Mouse (Mus musculus) layer of hippocampus, adult 9-11 months (tissue): ENCODE data around the gene Mcm7.
"Not testable (repeated sequence)": the region's sequence is repeated elsewhere in the genome, so short reads cannot be mapped to it uniquely, and the experiment has no call there.

Source experiments
- DNase-seq: peaks from one replicate; pipeline ENCODE4 v3.0.0; 2022

The Mcm7 gene

GRCm38 (mm10) chr5:138171695-138172491 lies at the start of gene Mcm7, which contains the start of gene Ap4m1:
TSS of gene Mcm7 (minus strand) at chr5:138172422.
TSS of gene Ap4m1 (plus strand) at chr5:138172002.
- DNase-seq = peak; percentile 98

GRCm38 (mm10) chr5:138219864-138220263 lies 47.6 kb upstream of the Mcm7 start:
- DNase-seq = no peak

- not testable (repeated sequence) for DNase-seq
These were observed 44.4 kb upstream of the Mcm7 start for GRCm38 (mm10) chr5:138216632-138217031.

- no peak for DNase-seq
These were observed 35.7 kb upstream of the Mcm7 start for GRCm38 (mm10) chr5:138207873-138208272.

GRCm38 (mm10) chr5:138207253-138207652 lies 35.0 kb upstream of the Mcm7 start:
- no peak for DNase-seq

- DNase-seq = no peak
These were observed 29.9 kb upstream of the Mcm7 start for GRCm38 (mm10) chr5:138202086-138202485.

GRCm38 (mm10) chr5:138199576-138199975 lies 27.4 kb upstream of the Mcm7 start:
- no peak for DNase-seq

- DNase-seq = no peak
These were observed 23.2 kb upstream of the Mcm7 start for GRCm38 (mm10) chr5:138195463-138195862.

GRCm38 (mm10) chr5:138194755-138195345 lies 22.6 kb upstream of the Mcm7 start:
- DNase-seq = no peak

GRCm38 (mm10) chr5:138193771-138194727 lies 21.8 kb upstream of the Mcm7 start, which contains the start of gene Mblac1:
TSS of gene Mblac1 (plus strand) at chr5:138194314.
- peak; percentile 78 for DNase-seq

- DNase-seq = peak; percentile 82
These were observed 15.6 kb upstream of the Mcm7 start for GRCm38 (mm10) chr5:138187661-138188306.

- peak; percentile 83 for DNase-seq
These were observed 14.9 kb upstream of the Mcm7 start, which contains the start of the genes Taf6 and Cnpy4 for GRCm38 (mm10) chr5:138186950-138187638. TSS of gene Taf6 (minus strand) at chr5:138187451. TSS of gene Cnpy4 (plus strand) at chr5:138187485.

- DNase-seq = no peak
These were observed 995 bp upstream of the Mcm7 start for GRCm38 (mm10) chr5:138173217-138173616.

- peak; percentile 95 for DNase-seq
These were observed 1.2 kb downstream of the Mcm7 start for GRCm38 (mm10) chr5:138170936-138171561.

- DNase-seq = no peak
These were observed 6.6 kb downstream of the Mcm7 start for GRCm38 (mm10) chr5:138165594-138165993.

- DNase-seq = no peak
These were observed 8.6 kb downstream of the Mcm7 start for GRCm38 (mm10) chr5:138163610-138164009.

GRCm38 (mm10) chr5:138163046-138163445 lies 9.2 kb downstream of the Mcm7 start:
- DNase-seq = no peak

- peak; percentile 95 for DNase-seq
These were observed 11.2 kb downstream of the Mcm7 start, which contains the start of gene Cops6 for GRCm38 (mm10) chr5:138160842-138161665. TSS of gene Cops6 (plus strand) at chr5:138161071.

- DNase-seq = no peak
These were observed 11.9 kb downstream of the Mcm7 start for GRCm38 (mm10) chr5:138160224-138160762.

- peak; percentile 96 for DNase-seq
These were observed 16.7 kb downstream of the Mcm7 start, which contains the start of gene Zfp113 for GRCm38 (mm10) chr5:138155443-138155976. TSS of gene Zfp113 (minus strand) at chr5:138155744.
